Mouse (Mus musculus) neural tube, embryonic 14.5 days (tissue): ENCODE results near the gene Ipo13. TPM values are rescaled to one million over a fixed set of nuclear protein-coding genes. Genes with fewer than 3 reads are reported as not detected.
A peak's percentile ranks its signal among the peaks of the same experiment; 100 is the strongest.

Source experiments
- ATAC-seq: fragments of 200-750 bp; cut with Nextera tagmentation; 2 replicates; pipeline ENCODE4 v1.8.0; 2017; ENCODE audit warnings: low read depth, mild to moderate bottlenecking, moderate TSS enrichment, moderate library complexity
- H3K27ac ChIP-seq: fragments of 300-500 bp; sonication (generic); 2 replicates; pipeline ENCODE4 v1.5.1; 2014; ENCODE audit warnings: low read depth, mild to moderate bottlenecking, control low read depth, low read length, moderate library complexity, mixed read lengths
- H3K27me3 ChIP-seq: fragments of 300-500 bp; sonication (generic); 2 replicates; pipeline ENCODE4 v1.6.1; 2014; ENCODE audit warnings: low read length; ENCODE audit not compliant: control insufficient read depth, insufficient read depth
- H3K36me3 ChIP-seq: fragments of 300-500 bp; sonication (generic); 2 replicates; pipeline ENCODE4 v1.6.1; 2014; ENCODE audit warnings: low read length, mixed read lengths; ENCODE audit not compliant: control insufficient read depth, insufficient read depth
- H3K4me1 ChIP-seq: fragments of 300-500 bp; sonication (generic); 2 replicates; pipeline ENCODE4 v1.6.1; 2014; ENCODE audit warnings: low read length; ENCODE audit not compliant: control insufficient read depth, insufficient read depth
- H3K4me2 ChIP-seq: fragments of 300-500 bp; sonication (generic); 2 replicates; pipeline ENCODE4 v1.6.1; 2014; ENCODE audit warnings: mild to moderate bottlenecking, low read depth, low read length, control low read depth
- H3K4me3 ChIP-seq: fragments of 300-500 bp; sonication (generic); 2 replicates; pipeline ENCODE4 v1.5.1; 2014; ENCODE audit warnings: low read depth, low read length, control low read depth, mixed read lengths
- H3K9ac ChIP-seq: fragments of 300-500 bp; sonication (generic); replicated peaks from 2 replicates; pipeline ENCODE4 v1.6.1; 2014; ENCODE audit warnings: low read depth, mild to moderate bottlenecking, control low read depth, low read length, mixed read lengths
- H3K9me3 ChIP-seq: fragments of 300-500 bp; sonication (generic); 2 replicates; pipeline ENCODE4 v1.6.1; 2016; ENCODE audit warnings: low read length; ENCODE audit not compliant: control insufficient read depth
- whole genome bisulfite sequencing: fragments of 180-500 bp; shearing (Covaris S2); extraction: QIAGEN DNeasy Blood & Tissue Kit; methylation state at CpG from one replicate; pipeline ENCODE4 v1.1.7; 2014; 5-methylcytosine and 5-hydroxymethylcytosine counted together
- polyA plus RNA-seq: library from polyadenylated mRNA; unstranded; fragments of >200 nt; fragmentation: Nextera tagmentation; extraction: Ambion mirVana; gene quantifications from 2 replicates; pipeline ENCODE4 v1.2.1, GENCODE M21; 2014

Gene Ipo13
- polyA plus RNA-seq, 1 experiment from 2014 or later, result 61.7 TPM

DNA sequence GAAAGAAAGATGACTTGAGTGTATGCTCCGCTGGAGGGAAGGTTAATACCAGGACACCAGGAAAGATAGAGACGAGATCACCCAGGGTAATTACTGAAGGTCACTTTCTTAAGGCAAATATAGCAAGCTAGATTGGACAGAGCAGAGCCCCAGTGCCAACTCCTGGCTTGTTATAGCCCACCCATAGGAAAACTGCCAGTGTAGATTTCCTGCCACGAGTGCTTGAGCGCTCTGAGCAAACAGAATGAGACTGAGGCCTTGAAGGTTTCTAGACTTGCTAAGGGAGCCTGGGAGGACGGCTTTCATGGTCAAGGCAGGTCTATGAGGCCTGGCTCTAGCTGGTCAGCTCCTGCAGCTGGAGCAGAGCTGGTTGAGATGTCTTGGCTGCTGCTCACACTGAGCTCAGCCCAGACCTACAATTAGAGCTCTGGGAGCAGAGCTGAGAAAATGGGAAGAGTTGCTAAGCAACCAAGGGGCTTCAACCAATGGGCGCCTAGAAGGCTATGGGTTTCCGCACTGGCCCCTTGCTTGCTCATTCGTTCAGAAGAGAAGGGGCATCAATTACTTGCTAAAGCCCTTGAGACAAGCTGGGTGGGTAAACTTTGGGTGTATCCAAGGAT lies 5.9 kb downstream of the Ipo13 start:
- H3K4me1 ChIP-seq, result peaks cover 52% of the 10 kb centered on the region

GRCm38 (mm10) chr4:117906196-117906595 lies 8.6 kb downstream of the Ipo13 start:
- no peak overlapping the region for H3K27ac ChIP-seq
- H3K36me3 ChIP-seq, result peaks cover 35% of the 10 kb centered on the region
- H3K4me2 ChIP-seq, result no peak overlapping the region
- H3K27me3 ChIP-seq, result no peaks in the 10 kb centered on the region
- H3K4me3 ChIP-seq, result no peak overlapping the region
- H3K9me3 ChIP-seq, result no peaks in the 10 kb centered on the region
- no peak for ATAC-seq
- no peak overlapping the region for H3K9ac ChIP-seq
- peaks cover 25% of the 10 kb centered on the region for H3K4me1 ChIP-seq
- WGBS, result 89% methylated on average over 3 of the region's 3 CpGs

More for the DNA sequence above, 5.9 kb downstream of the Ipo13 start:
- H3K27ac ChIP-seq, result peak overlapping the region; percentile 49
- peak overlapping the region; percentile 35 for H3K4me2 ChIP-seq
- ATAC-seq, result peak; percentile 86
- H3K36me3 ChIP-seq, result peaks cover 20% of the 10 kb centered on the region
- peak overlapping the region; percentile 17 for H3K4me3 ChIP-seq
- 0 out of 2 replicates have a peak overlapping the region, but pooled peaks have one; percentile 25 for H3K9ac ChIP-seq
- H3K9me3 ChIP-seq, result no peaks in the 10 kb centered on the region
- H3K27me3 ChIP-seq, result no peaks in the 10 kb centered on the region
- 44% methylated on average over 8 of the region's 8 CpGs for WGBS

DNA sequence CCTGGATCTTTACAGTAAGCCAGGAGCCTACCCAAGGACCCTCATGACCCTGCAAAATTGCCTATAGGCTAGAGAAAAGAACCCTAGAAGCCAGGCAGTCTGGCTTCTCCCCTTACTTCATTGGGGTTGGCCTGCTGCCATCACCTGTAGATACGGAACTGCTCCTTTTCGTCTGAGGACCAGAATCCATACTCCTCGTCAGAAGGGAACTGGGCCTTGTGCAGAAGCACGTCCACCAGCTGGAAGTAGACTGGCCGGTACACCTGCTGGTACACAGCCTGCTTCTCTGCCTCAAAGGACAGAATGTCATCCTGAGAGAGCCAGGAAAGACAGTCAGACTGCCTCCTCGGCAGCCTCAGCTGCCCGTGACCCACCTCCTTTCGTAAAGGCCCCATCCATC lies 10.0 kb downstream of the Ipo13 start:
- ATAC-seq, result no peak
- 94% methylated on average over 8 of the region's 8 CpGs for WGBS
- peaks cover 46% of the 10 kb centered on the region for H3K36me3 ChIP-seq

DNA sequence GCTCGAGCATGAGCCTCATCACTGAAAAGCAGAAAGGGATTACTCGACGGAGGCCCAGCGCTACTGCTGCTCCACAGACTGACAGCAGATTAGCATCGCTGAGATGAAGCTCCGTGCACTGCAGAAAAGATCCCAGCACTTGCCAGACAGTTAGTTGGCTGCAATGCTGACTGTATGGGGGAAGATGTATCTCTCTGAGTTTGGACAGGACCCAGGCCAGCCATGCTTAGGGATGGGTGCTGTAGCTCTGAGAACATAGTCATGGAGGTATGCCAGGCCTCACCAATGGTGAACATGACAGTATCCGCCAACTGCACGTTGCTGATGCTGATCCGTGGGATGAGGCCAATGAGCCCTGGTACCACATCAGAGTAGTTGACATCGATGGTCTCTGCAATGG lies 10.7 kb downstream of the Ipo13 start:
- 94% methylated on average over 10 of the region's 10 CpGs for WGBS
- H3K9ac ChIP-seq, result no peak overlapping the region
- ATAC-seq, result no peak
- H3K36me3 ChIP-seq, result peaks cover 52% of the 10 kb centered on the region
- H3K4me3 ChIP-seq, result no peak overlapping the region
- H3K4me2 ChIP-seq, result no peak overlapping the region
- H3K27ac ChIP-seq, result no peak overlapping the region
- no peaks in the 10 kb centered on the region for H3K9me3 ChIP-seq
- no peaks in the 10 kb centered on the region for H3K27me3 ChIP-seq
- peaks cover 12% of the 10 kb centered on the region for H3K4me1 ChIP-seq

More for the DNA sequence above, 10.0 kb downstream of the Ipo13 start:
- Histone ChIP-seq H3K9ac (no peak overlapping the region), H3K9me3 (no peaks in the 10 kb centered on the region), H3K4me3 (no peak overlapping the region), H3K27me3 (no peaks in the 10 kb centered on the region), H3K4me2 (no peak overlapping the region), H3K4me1 (peaks cover 19% of the 10 kb centered on the region), H3K27ac (no peak overlapping the region)

DNA sequence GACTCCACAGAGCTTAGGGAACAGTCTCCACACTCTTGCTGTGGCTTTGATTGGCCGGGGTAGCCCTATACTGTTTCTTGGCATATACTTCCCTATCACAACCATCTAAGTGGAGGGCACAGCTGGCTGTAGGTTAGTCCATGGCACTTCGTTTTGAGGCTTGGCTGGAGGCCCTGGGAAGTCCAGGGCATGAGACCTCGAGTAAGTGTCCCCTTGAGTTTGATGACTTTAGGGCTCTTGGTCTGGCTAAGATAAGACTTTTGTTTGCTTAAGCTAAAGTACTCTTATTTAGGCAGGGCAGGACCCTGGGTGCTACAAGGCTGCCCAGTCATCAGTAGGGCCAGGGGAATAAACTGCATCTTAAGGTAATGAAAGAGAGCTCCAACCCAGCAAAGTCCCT lies 16.7 kb downstream of the Ipo13 start:
- Histone ChIP-seq H3K4me3 (no peak overlapping the region), H3K4me2 (no peak overlapping the region), H3K9ac (no peak overlapping the region), H3K4me1 (no peaks in the 10 kb centered on the region), H3K9me3 (no peaks in the 10 kb centered on the region), H3K27me3 (no peaks in the 10 kb centered on the region), H3K27ac (no peak overlapping the region), H3K36me3 (peaks cover 65% of the 10 kb centered on the region)
- 90% methylated on average over 3 of the region's 3 CpGs for WGBS
- ATAC-seq, result no peak

- no peak for ATAC-seq
- H3K27ac ChIP-seq, result no peak overlapping the region
- no peak overlapping the region for H3K4me3 ChIP-seq
- no peaks in the 10 kb centered on the region for H3K9me3 ChIP-seq
- H3K27me3 ChIP-seq, result no peaks in the 10 kb centered on the region
- H3K9ac ChIP-seq, result no peak overlapping the region
- no peak overlapping the region for H3K4me2 ChIP-seq
- 94% methylated on average over 6 of the region's 6 CpGs for WGBS
- peaks cover 6% of the 10 kb centered on the region; the same call in 1 of the 2 replicates for H3K4me1 ChIP-seq
- peaks cover 48% of the 10 kb centered on the region for H3K36me3 ChIP-seq
Observed at GRCm38 (mm10) chr4:117896031-117896430, 18.8 kb downstream of the Ipo13 start.

DNA sequence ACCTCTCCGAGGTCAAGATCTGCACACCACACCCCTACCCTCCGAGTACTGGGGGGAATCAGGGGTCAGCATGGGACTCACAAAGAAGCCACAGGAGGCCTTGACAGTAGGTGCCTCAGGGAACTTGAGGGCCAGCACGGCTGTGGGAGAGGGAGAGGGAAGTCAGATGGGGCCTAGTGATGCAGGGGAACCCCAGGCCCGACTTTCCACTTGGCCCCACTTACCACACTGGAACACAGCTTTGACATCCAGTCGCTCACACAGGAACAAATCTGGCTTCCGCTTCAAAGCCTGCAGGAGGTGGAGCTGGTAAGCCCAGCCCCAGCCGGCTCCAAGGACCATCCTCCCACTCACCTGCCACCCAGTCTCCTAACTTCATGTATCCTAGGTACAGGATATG lies 19.5 kb downstream of the Ipo13 start:
- H3K4me3 ChIP-seq, result no peak overlapping the region
- peaks cover 43% of the 10 kb centered on the region for H3K36me3 ChIP-seq
- no peak for ATAC-seq
- H3K9ac ChIP-seq, result no peak overlapping the region
- H3K4me2 ChIP-seq, result no peak overlapping the region
- peaks cover 7% of the 10 kb centered on the region; the same call in 1 of the 2 replicates for H3K4me1 ChIP-seq
- H3K27me3 ChIP-seq, result no peaks in the 10 kb centered on the region
- H3K9me3 ChIP-seq, result no peaks in the 10 kb centered on the region
- 78% methylated on average over 7 of the region's 7 CpGs for WGBS
- H3K27ac ChIP-seq, result no peak overlapping the region

DNA sequence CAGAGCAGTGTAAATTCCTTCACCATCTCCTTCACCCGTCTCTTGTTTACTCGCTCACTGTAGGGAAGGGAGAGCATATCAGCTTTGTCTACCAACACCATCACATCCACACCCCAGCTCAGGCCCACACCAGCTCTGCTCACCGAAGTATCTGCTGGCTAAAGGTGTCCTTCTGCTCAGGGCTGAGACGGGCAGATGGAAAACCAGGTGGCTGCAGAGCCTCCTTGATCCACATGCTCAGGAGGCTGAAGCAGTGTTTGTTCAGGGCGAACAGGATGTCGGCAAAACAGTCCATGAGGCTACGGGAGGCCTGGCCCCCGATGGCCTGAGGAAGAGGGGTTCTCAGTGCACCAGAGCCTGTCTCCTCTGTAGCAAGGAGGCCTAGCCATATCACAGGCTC lies 20.2 kb downstream of the Ipo13 start:
- Histone ChIP-seq H3K4me1 (peaks cover 7% of the 10 kb centered on the region; the same call in 1 of the 2 replicates), H3K27me3 (no peaks in the 10 kb centered on the region), H3K9ac (no peak overlapping the region), H3K9me3 (no peaks in the 10 kb centered on the region), H3K4me3 (no peak overlapping the region), H3K36me3 (peaks cover 37% of the 10 kb centered on the region), H3K4me2 (no peak overlapping the region), H3K27ac (no peak overlapping the region)
- no peak for ATAC-seq
- 89% methylated on average over 8 of the region's 8 CpGs for WGBS

- H3K27me3 ChIP-seq, result no peaks in the 10 kb centered on the region
- H3K9me3 ChIP-seq, result no peaks in the 10 kb centered on the region
- no peak overlapping the region for H3K4me3 ChIP-seq
- peaks cover 28% of the 10 kb centered on the region for H3K36me3 ChIP-seq
- H3K4me1 ChIP-seq, result peaks cover 7% of the 10 kb centered on the region; the same call in 1 of the 2 replicates
- H3K4me2 ChIP-seq, result no peak overlapping the region
- 32% methylated on average over 9 of the region's 9 CpGs for WGBS
- no peak overlapping the region for H3K27ac ChIP-seq
- H3K9ac ChIP-seq, result no peak overlapping the region
- no peak for ATAC-seq
Observed at GRCm38 (mm10) chr4:117893376-117893775, 21.4 kb downstream of the Ipo13 start.
